Mouse (Mus musculus): ENCODE data around the gene Zfand6. TPM values are rescaled to one million over a fixed set of nuclear protein-coding genes. Genes with fewer than 3 reads are reported as not detected.
A peak's percentile ranks its signal among the peaks of the same experiment; 100 is the strongest.

Zfand6 gene
- total RNA-seq, 2 experiments from 2014 or later = 70.1 to 77.2 TPM

DNA sequence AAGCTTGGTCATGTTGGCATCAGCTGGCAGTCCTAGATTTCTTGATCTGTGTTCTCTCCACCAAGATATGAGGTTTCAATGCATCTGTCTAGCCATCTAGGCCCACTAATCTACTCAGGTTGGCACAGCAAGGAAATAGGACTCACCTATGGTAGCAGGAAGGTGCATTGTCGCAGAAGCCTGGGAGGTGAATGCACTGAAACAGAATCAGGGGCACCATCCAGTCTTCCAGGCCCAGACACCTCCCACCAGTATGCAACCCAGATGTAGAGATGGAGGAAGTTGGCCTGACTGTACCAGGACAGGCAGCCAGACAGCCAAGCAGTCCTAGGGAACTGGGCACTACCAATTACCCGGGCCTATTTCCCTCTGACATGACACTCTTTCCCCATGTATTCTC, 89.1 kb downstream of the Zfand6 start:
- no peak for DNase-seq (ENCODE audit: low spot score in 2 of 2)
- TF ChIP-seq CTCF (conservative IDR thresholded peaks at IDR 0.05) = no peak
- Histone ChIP-seq H3K27ac (no peak overlapping the region), H3K4me3 (no peak overlapping the region)

GRCm38 (mm10) chr7:84596633-84597032, 93.1 kb downstream of the Zfand6 start:
- TF ChIP-seq CTCF (conservative IDR thresholded peaks at IDR 0.05) = no peak
- H3K4me3 ChIP-seq = no peak overlapping the region
- no peak overlapping the region for H3K27ac ChIP-seq
- DNase-seq (ENCODE audit: low spot score in 2 of 2) = no peak

DNA sequence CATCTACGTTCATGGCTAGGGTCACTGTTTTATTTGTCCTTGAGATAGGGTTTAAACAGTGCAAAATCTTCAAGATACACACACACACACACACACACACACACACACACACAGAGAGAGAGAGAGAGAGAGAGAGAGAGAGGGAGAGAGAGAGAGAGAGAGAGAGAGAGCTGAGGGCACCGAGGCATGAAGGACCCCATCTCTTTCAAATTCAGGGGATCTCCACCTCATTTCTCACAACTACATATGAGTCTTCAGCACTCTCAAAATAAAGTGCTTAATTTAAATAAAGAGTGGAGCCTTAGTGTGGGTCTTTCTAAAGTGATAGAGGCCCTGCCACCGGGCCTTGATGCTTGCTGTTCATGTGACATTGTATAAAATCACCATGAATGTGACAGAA, 93.8 kb downstream of the Zfand6 start:
- no peak for DNase-seq (ENCODE audit: low spot score in 2 of 2)
- Histone ChIP-seq H3K4me3 (no peak overlapping the region), H3K27ac (no peak overlapping the region)
- TF ChIP-seq CTCF (conservative IDR thresholded peaks at IDR 0.05) = no peak

DNA sequence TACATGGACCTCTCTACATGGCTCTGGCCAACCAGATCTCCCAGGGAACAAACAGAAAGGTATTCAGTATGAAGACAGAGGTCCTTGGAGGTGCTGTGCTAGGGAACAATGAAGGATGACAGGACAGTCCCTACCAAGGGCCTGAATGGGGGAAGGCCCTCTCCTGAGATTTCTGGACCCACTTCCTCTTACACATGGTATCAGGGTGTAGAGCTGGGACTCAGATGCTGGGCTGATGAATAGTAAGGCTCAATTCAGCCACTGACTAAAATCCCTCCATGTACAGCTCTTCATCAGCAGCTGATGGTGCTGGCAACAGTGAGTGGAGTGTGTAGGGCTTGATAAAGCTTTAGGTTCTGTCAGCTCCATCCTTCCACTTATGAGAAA, 94.8 kb downstream of the Zfand6 start:
- Histone ChIP-seq H3K4me3 (no peak overlapping the region), H3K27ac (no peak overlapping the region)
- DNase-seq (ENCODE audit: low spot score in 2 of 2) = no peak
- TF ChIP-seq CTCF (conservative IDR thresholded peaks at IDR 0.05) = no peak

- DNase-seq (ENCODE audit: low spot score in 2 of 2) = peak in 1 of 2 experiments; percentile 61
- Histone ChIP-seq H3K27ac (no peak overlapping the region), H3K4me3 (no peak overlapping the region)
- peak; percentile 68 for TF ChIP-seq CTCF (conservative IDR thresholded peaks at IDR 0.05)
These were observed 95.5 kb downstream of the Zfand6 start for GRCm38 (mm10) chr7:84594087-84594916.

GRCm38 (mm10) chr7:84591347-84591746, 98.4 kb downstream of the Zfand6 start:
- DNase-seq (ENCODE audit: low spot score in 2 of 2) = no peak
- Histone ChIP-seq H3K27ac (no peak overlapping the region), H3K4me3 (no peak overlapping the region)
- TF ChIP-seq CTCF (conservative IDR thresholded peaks at IDR 0.05) = no peak

DNA sequence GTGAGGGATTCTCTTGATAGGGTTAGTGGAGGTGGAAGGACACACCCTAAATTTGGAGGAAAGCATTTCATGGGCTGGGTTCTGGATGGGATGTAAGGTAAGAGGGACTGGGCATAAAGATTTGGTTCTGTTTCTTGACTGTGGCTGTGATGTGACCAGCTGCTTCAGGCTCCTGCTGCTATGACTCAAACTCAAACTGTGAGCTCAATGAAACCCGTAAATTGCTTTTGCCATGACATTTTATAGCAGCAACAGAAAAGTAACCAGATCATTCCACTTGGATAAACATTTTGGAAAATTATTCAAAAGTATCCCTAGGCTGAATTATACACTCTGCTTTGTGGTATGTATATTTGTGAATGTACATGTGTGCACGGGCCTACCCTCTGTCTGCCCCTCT, 99.1 kb downstream of the Zfand6 start:
- no peak for TF ChIP-seq CTCF (conservative IDR thresholded peaks at IDR 0.05)
- no peak for DNase-seq (ENCODE audit: low spot score in 2 of 2)

DNA sequence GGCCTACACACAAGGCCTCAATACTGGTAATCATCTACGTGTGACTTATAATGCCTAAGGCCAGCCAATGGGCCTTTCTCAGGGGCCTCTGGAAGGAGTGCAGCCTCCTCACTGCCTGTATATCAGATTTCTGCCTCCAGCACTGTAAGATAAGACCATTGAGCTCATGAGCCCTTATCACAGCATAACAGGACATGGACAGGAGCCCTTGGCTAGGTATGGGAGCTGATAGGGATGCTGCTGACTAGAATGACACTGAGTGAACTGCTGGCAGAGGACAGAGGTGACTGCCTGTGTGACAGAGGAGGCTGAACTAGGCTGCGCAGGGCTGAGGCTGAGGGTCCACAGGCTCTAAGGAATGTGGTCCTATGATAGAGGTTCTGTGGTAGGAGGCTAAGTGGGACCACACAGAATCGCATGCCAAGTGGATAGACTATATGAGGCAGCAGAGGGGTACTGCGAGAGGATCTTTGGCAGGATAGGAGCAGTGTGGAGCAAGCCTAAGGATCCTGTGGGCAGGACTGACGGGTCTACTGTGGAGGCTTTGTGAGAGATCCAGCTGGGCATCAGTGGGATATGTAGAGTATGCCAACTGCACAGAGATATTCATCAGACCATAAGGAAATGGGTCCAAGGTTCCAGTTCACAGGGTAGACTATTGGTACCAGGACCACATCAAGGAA, 102.5 kb downstream of the Zfand6 start:
- Histone ChIP-seq H3K27ac (no peak overlapping the region), H3K4me3 (no peak overlapping the region)
- no peak for DNase-seq (ENCODE audit: low spot score in 2 of 2)
- no peak for TF ChIP-seq CTCF (conservative IDR thresholded peaks at IDR 0.05)

More for the DNA sequence above, 99.1 kb downstream of the Zfand6 start:
- no peak overlapping the region for H3K4me3 ChIP-seq
- H3K27ac ChIP-seq = no peak overlapping the region

DNA sequence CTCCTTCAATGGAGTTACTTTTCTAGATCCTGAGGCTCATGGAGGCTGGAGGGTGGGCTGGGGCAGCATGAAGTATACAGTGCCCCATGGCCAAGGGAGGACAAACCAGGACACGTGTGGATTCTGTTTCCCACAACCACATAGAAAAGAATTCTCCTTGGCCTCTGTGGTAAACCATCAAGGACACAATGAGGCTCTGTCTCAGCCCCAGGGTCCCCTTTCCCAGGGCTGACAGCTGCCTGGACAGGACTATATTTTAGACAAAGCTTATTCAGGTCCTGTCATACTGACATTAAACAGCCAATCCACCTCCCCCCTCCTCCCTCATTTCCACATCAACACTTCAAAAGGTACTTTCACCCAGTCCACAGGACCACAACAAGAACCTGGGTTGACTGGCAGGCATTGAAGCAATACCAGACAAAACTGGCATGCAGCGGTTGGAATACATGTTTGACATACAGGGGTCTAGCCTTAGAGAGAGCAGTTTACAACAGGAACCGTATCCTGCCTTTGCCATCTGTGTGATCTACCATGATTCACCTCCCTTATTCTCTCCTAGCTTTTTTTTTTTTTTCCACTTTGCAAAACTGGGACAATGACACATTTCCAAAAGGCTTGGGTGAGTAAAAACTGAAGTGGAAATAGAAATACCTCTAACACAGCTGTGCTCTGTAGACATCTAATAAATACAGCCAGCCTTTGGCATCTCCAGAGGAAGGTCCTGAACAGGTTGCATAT, 103.2 kb downstream of the Zfand6 start:
- TF ChIP-seq CTCF (conservative IDR thresholded peaks at IDR 0.05) = no peak
- no peak overlapping the region for H3K27ac ChIP-seq
- no peak overlapping the region for H3K4me3 ChIP-seq
- no peak for DNase-seq (ENCODE audit: low spot score in 2 of 2)

DNA sequence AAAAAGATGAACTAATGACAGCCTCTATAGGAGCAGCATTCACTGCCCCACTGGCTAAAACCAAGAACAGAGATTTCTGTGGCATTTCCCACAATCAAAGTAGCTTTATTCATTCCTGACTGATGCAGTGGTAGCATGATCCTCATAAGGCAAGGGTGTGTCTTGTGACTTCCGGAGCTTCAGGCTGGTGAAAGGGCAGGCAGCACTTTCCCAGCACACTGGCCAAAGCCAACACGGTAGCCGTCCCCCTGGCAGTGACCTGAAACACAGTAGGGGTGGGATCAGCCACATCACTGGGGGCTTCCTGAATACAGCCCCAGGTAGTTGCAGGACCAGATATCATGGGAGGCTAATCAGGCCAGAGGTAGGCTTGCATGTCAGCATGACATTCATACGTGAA, 104.7 kb downstream of the Zfand6 start:
- Histone ChIP-seq H3K27ac (no peak overlapping the region), H3K4me3 (no peak overlapping the region)
- DNase-seq (ENCODE audit: low spot score in 2 of 2) = no peak
- TF ChIP-seq CTCF (conservative IDR thresholded peaks at IDR 0.05) = no peak

DNA sequence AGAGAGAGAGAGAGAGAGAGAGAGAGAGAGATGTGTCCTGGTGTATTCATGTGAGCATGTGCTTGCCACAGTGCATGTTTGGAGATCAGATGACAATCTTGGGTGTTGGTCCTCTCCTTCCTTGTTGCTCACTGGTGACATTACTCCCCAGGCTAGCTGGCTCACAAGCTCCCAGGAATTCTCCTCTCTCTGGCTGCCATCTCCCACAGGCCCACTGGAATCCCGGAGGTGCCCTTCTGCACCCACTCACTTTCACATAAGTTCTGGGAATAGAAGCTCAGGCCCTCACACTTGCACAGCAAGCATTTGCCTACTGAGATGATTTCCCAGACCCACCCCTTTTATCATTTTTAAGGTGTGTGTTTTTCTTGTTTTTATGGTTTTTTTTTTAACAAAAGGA, 110.0 kb downstream of the Zfand6 start:
- no peak overlapping the region for H3K4me3 ChIP-seq
- no peak for DNase-seq (ENCODE audit: low spot score in 2 of 2)

DNA sequence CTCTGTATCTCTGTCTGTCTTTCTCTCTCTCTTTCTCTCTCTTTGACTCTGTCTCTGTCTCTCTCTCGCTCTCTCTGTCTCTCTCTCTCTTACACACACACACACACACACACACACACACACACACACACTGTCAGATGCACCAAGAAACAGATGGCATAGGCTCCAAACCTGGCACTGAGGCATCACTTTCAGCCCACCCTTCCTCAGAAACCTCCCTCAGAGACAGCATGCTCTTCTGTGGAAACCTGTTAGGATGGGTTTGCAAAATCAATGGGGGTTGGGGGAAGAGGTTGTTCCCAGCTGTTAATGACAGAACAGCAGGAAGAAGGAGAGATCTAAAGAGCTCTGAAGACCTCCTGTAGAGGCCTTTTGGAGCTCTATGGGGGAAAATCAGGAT, 110.9 kb downstream of the Zfand6 start:
- Histone ChIP-seq H3K27ac (peak overlapping the region; percentile 83), H3K4me3 (no peak overlapping the region)
- TF ChIP-seq CTCF (conservative IDR thresholded peaks at IDR 0.05) = no peak
- DNase-seq (ENCODE audit: low spot score in 2 of 2) = peak; percentile 59 to 62

More for the DNA sequence above, 110.0 kb downstream of the Zfand6 start:
- H3K27ac ChIP-seq = peak overlapping the region; percentile 57; the same call in 1 of the 2 replicates
- TF ChIP-seq CTCF (conservative IDR thresholded peaks at IDR 0.05) = no peak

- Histone ChIP-seq H3K27ac (peak overlapping the region; percentile 52; the same call in 1 of the 2 replicates), H3K4me3 (no peak overlapping the region)
- DNase-seq (ENCODE audit: low spot score in 2 of 2) = no peak
- TF ChIP-seq CTCF (conservative IDR thresholded peaks at IDR 0.05) = no peak
These were observed 112.7 kb downstream of the Zfand6 start for GRCm38 (mm10) chr7:84577034-84577433.

Measured in layer of hippocampus, adult 2 months (tissue).